Mouse (Mus musculus) liver, embryonic 14.5 days (tissue): Measurements from ENCODE around the gene Proser3.

Source experiments
- CTCF ChIP-seq: IDR thresholded peaks from 2 replicates; pipeline ENCODE4 v1.5.1; 2016; ENCODE audit warnings: antibody characterized with exemption, low read depth, control low read depth
- EP300 ChIP-seq: IDR thresholded peaks from 2 replicates; pipeline ENCODE4 v1.6.1; 2016; ENCODE audit warnings: antibody characterized with exemption, low read depth

GRCm38 (mm10) chr7:30590927-30591604 lies 39.0 kb upstream of the Proser3 start:
- TF ChIP-seq CTCF = no peak
- no peak for TF ChIP-seq EP300
